Mouse (Mus musculus): ENCODE results near the gene Rbsn. TPM values are rescaled to one million over a fixed set of nuclear protein-coding genes. Genes with fewer than 3 reads are reported as not detected.

Gene Rbsn
- 22.0 TPM for polyA plus RNA-seq (2017; shearing (Covaris generic))

GRCm38 (mm10) chr6:92214773-92215449, at the start of gene Rbsn:
Gene Rbsn, minus strand, starts transcription at chr6:92214925.

GRCm38 (mm10) chr6:92244591-92244990, 29.9 kb upstream of the Rbsn start, which contains the start of gene Trh:
Gene Trh, minus strand, starts transcription at chr6:92244650.

GRCm38 (mm10) chr6:92183621-92184131, 31.0 kb downstream of the Rbsn start, which contains the start of gene Mrps25:
Gene Mrps25, minus strand, starts transcription at chr6:92184033.

Other genes starting within 250 kb of the Rbsn start
- not detected for gene Fgd5, start 236.0 kb downstream of the Rbsn start, polyA plus RNA-seq (2017; shearing (Covaris generic))
- 39.2 TPM for gene Nr2c2, start 123.5 kb downstream of the Rbsn start, polyA plus RNA-seq (2017; shearing (Covaris generic))
- 58.8 TPM for gene Mrps25, start 30.9 kb downstream of the Rbsn start, polyA plus RNA-seq (2017; shearing (Covaris generic))
- not detected for gene Trh, start 29.7 kb upstream of the Rbsn start, polyA plus RNA-seq (2017; shearing (Covaris generic))

Data from activated CD4-positive, CD25-positive, alpha-beta regulatory T cell, adult 9 weeks (primary cell).